In the genomic region with DNA sequence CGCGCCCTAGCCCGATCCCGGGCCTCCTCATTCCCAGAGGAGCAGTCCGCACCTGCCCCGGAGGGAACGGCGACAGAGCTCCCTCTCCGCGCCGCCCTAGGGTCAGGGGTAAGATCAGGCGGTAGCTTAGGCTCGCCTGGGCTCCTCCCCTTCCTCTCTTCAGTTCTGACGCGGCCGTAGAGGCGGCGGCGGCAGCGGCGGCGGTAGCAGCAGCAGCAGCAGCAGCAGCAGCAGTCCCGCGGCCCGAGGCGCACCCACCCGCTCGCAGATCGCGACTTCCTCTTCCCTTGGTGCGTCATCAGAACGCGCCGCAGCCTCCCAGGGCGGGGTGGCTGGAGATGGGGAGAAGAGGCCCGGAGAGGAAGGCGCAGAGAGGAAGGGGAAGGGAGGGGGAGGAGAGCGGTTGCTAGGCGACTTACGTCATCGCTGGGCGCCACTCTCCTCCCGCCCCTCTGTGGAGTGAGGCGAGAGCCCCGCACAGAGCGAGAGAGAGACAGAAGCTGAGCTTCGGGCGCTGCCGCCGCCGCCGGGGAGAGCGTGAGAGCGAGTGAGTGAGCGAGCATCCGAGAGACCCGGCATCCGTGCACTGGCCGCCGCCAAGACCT, we compare ENCODE assay signal across 8 mouse cellular contexts. TPM values are rescaled to one million over a fixed set of nuclear protein-coding genes. Genes with fewer than 3 reads are reported as not detected.
DNase-seq lines count a peak whose midpoint lies in the region; ATAC-seq and TF ChIP-seq lines count a peak whose summit lies in the region.

No protein-coding gene starts in this region.

- peak overlapping the region; percentile 80 for H3K9ac ChIP-seq in embryonic facial prominence, embryonic 13.5 days
- peak overlapping the region; percentile 89 for H3K9ac ChIP-seq in limb, embryonic 12.5 days (replicated peaks)
- peak overlapping the region; percentile 82 for H3K9ac ChIP-seq in midbrain, embryonic 15.5 days

- under 1% methylated on average over 47 of the region's 60 CpGs for WGBS in embryonic facial prominence, embryonic 13.5 days
- under 1% methylated on average over 60 of the region's 60 CpGs for WGBS in kidney, adult 2 months
- 1% methylated on average over 59 of the region's 60 CpGs for WGBS in limb, embryonic 12.5 days
- under 1% methylated on average over 56 of the region's 60 CpGs for WGBS in midbrain, embryonic 15.5 days
- under 1% methylated on average over 59 of the region's 60 CpGs for WGBS in spleen, adult 2 months

- H3K27me3 ChIP-seq in embryonic facial prominence, embryonic 13.5 days = no peaks in the 10 kb centered on the region
- no peaks in the 10 kb centered on the region for H3K27me3 ChIP-seq in kidney, adult 2 months (replicated peaks; ENCODE audit: control insufficient read depth, insufficient read depth, low read length)
- no peaks in the 10 kb centered on the region for H3K27me3 ChIP-seq in limb, embryonic 12.5 days
- H3K27me3 ChIP-seq in midbrain, embryonic 15.5 days (replicated peaks) = no peaks in the 10 kb centered on the region
- no peaks in the 10 kb centered on the region for H3K27me3 ChIP-seq in spleen, adult 2 months (ENCODE audit: control insufficient read depth, insufficient read depth, low read length)

- peak overlapping the region; percentile 98 for H3K4me3 ChIP-seq in embryonic facial prominence, embryonic 13.5 days
- peak overlapping the region; percentile 83 for H3K4me3 ChIP-seq in kidney, adult 2 months (ENCODE audit: insufficient read depth, low read depth, low read length)
- H3K4me3 ChIP-seq in limb, embryonic 12.5 days (replicated peaks) = peak overlapping the region; percentile 97
- peak overlapping the region; percentile 67 for H3K4me3 ChIP-seq in midbrain, embryonic 15.5 days
- peak overlapping the region; percentile 94 for H3K4me3 ChIP-seq in spleen, adult 2 months (ENCODE audit: extremely low read depth, insufficient read depth, insufficient read length)

- peak; percentile 98 for ATAC-seq in embryonic facial prominence, embryonic 13.5 days (ENCODE audit: insufficient number of reproducible peaks, insufficient read depth, low FRiP score, low TSS enrichment, low read depth)
- peak; percentile 99 for ATAC-seq in limb, embryonic 12.5 days (ENCODE audit: insufficient number of reproducible peaks, insufficient read depth, low FRiP score, low TSS enrichment, low read depth)
- peak; percentile 98 for ATAC-seq in midbrain, embryonic 15.5 days (replicated peaks)

- peak; percentile 98 for DNase-seq in 3134 (ENCODE audit: extremely low read depth, insufficient read length, low spot score)
- DNase-seq in adrenal gland, postnatal 36 days = peak; percentile 100
- DNase-seq in heart, adult 18-20 months = peak; percentile 100
- DNase-seq in kidney, adult 2 months = peak; percentile 99
- peak; percentile 100 for DNase-seq in spleen, adult 2 months (ENCODE audit: low read depth in 1 of 2, low spot score in 2 of 2)

- H3K36me3 ChIP-seq in embryonic facial prominence, embryonic 13.5 days = no peaks in the 10 kb centered on the region; the same call in 1 of the 2 replicates
- H3K36me3 ChIP-seq in kidney, adult 2 months (ENCODE audit: control insufficient read depth, insufficient read depth, low read length) = no peaks in the 10 kb centered on the region
- peaks cover 6% of the 10 kb centered on the region; the same call in 1 of the 2 replicates for H3K36me3 ChIP-seq in limb, embryonic 12.5 days
- H3K36me3 ChIP-seq in midbrain, embryonic 15.5 days (replicated peaks) = no peaks in the 10 kb centered on the region
- no peaks in the 10 kb centered on the region; the same call in 1 of the 2 replicates for H3K36me3 ChIP-seq in spleen, adult 2 months (ENCODE audit: control insufficient read depth, insufficient read depth, low read length)

- H3K27ac ChIP-seq in embryonic facial prominence, embryonic 13.5 days = peak overlapping the region; percentile 96
- H3K27ac ChIP-seq in kidney, adult 2 months (ENCODE audit: insufficient read depth, low read depth, low read length) = peak overlapping the region; percentile 70
- H3K27ac ChIP-seq in limb, embryonic 12.5 days = peak overlapping the region; percentile 92
- H3K27ac ChIP-seq in midbrain, embryonic 15.5 days = peak overlapping the region; percentile 95
- peak overlapping the region; percentile 94 for H3K27ac ChIP-seq in spleen, adult 2 months (ENCODE audit: insufficient read depth, low read length)

- H3K4me1 ChIP-seq in embryonic facial prominence, embryonic 13.5 days = peaks cover 20% of the 10 kb centered on the region
- no peaks in the 10 kb centered on the region; the same call in 1 of the 2 replicates for H3K4me1 ChIP-seq in kidney, adult 2 months (ENCODE audit: control insufficient read depth, insufficient read depth, low read length)
- H3K4me1 ChIP-seq in limb, embryonic 12.5 days (replicated peaks) = peaks cover 20% of the 10 kb centered on the region
- peaks cover 32% of the 10 kb centered on the region for H3K4me1 ChIP-seq in midbrain, embryonic 15.5 days
- H3K4me1 ChIP-seq in spleen, adult 2 months (ENCODE audit: control insufficient read depth, insufficient read depth, insufficient read length) = peaks cover 3% of the 10 kb centered on the region; the same call in 1 of the 2 replicates

- H3K9me3 ChIP-seq in embryonic facial prominence, embryonic 13.5 days = no peaks in the 10 kb centered on the region
- no peaks in the 10 kb centered on the region for H3K9me3 ChIP-seq in limb, embryonic 12.5 days
- H3K9me3 ChIP-seq in midbrain, embryonic 15.5 days = no peaks in the 10 kb centered on the region

- H3K4me2 ChIP-seq in embryonic facial prominence, embryonic 13.5 days = peak overlapping the region; percentile 90
- peak overlapping the region; percentile 100 for H3K4me2 ChIP-seq in limb, embryonic 12.5 days
- H3K4me2 ChIP-seq in midbrain, embryonic 15.5 days = peak overlapping the region; percentile 97

- peak; percentile 43 for TF ChIP-seq POLR2A in kidney, adult 2 months (IDR thresholded peaks at IDR 0.05; ENCODE audit: low read depth, low read length)
- TF ChIP-seq POLR2A in spleen, adult 2 months (IDR thresholded peaks at IDR 0.05; ENCODE audit: low read depth, low read length) = peak; percentile 87

- no peak for TF ChIP-seq CTCF in kidney, adult 2 months (conservative IDR thresholded peaks at IDR 0.05; ENCODE audit: insufficient read depth, insufficient read length, low read depth, low read length)
- TF ChIP-seq CTCF in spleen, adult 2 months (IDR thresholded peaks at IDR 0.05; ENCODE audit: extremely low read depth, insufficient read depth, insufficient read length, insufficient replicate concordance) = no peak

RNA-seq across cellular contexts. Expression of a gene that starts 0.8 kb away (rescaled TPM):
- 10 to 100 TPM; 15.2 to 18.6 TPM for total RNA-seq in adrenal gland, postnatal 36 days (2021)
- 14.5 and 15.4 TPM in 2 replicates for polyA plus RNA-seq in embryonic facial prominence, embryonic 13.5 days (2015; fragmentation: Nextera tagmentation; extraction: Ambion mirVana)
- 10 to 100 TPM; 38.1 to 43.0 TPM for total RNA-seq in heart, adult 18-20 months (2021)
- 3.3 and 4.1 TPM in 2 replicates for polyA plus RNA-seq in kidney, adult 2 months (2012; rRNA removed)
- 10.8 and 11.7 TPM in 2 replicates for polyA plus RNA-seq in limb, embryonic 12.5 days (2016; fragmentation: Nextera tagmentation; extraction: Ambion mirVana)
- polyA plus RNA-seq in midbrain, embryonic 15.5 days (2015; fragmentation: Nextera tagmentation; extraction: Ambion mirVana) = 26.2 and 28.1 TPM in 2 replicates
- polyA plus RNA-seq in spleen, adult 2 months (2012; rRNA removed) = 2.8 and 3.4 TPM in 2 replicates

Comparison
In these comparisons a context has a peak if more than half of its experiments do, and no peak if none do; other contexts are left out.
1. Peak in every context shown above with its lines: DNase-seq, ATAC-seq, H3K4me3 ChIP-seq and H3K27ac ChIP-seq.